8 mouse cellular contexts compared by ENCODE assay signal in genomic region chr11:76645955-76646354, GRCm38 (mm10). TPM values are rescaled to one million over a fixed set of nuclear protein-coding genes. Genes with fewer than 3 reads are reported as not detected.
A peak's percentile ranks its signal among the peaks of the same experiment; 100 is the strongest.
DNase-seq lines count a peak whose midpoint lies in the region; ATAC-seq lines count a peak whose summit lies in the region.

No protein-coding gene starts in this region.

- H3K4me3 ChIP-seq in hindbrain, embryonic 15.5 days, result peak overlapping the region; percentile 30

- H3K9me3 ChIP-seq in hindbrain, embryonic 15.5 days, result no peaks in the 10 kb centered on the region

- DNase-seq in Muller cell, postnatal 12 days (ENCODE audit: inconsistent ontology term), result peak; percentile 82
- DNase-seq in cerebellum, postnatal 25 days, result peak; percentile 98
- DNase-seq in frontal cortex, postnatal 36 days (ENCODE audit: low spot score in 2 of 2), result peak; percentile 94 to 96
- peak; percentile 87 for DNase-seq in left cerebral cortex, adult 11 months (ENCODE audit: low spot score)
- DNase-seq in lung, postnatal 36 days, result peak; percentile 94
- DNase-seq in retina, postnatal 1 day, result peak; percentile 92
- peak; percentile 94 for DNase-seq in thymus, postnatal 4 days

- no peaks in the 10 kb centered on the region for H3K27me3 ChIP-seq in hindbrain, embryonic 15.5 days

- H3K9ac ChIP-seq in hindbrain, embryonic 15.5 days, result 0 out of 2 replicates have a peak overlapping the region, but pooled peaks have one; percentile 35

- H3K27ac ChIP-seq in hindbrain, embryonic 15.5 days (replicated peaks), result peak overlapping the region; percentile 52

- peaks cover 35% of the 10 kb centered on the region for H3K4me1 ChIP-seq in hindbrain, embryonic 15.5 days (replicated peaks)

- under 1% methylated on average over 19 of the region's 19 CpGs for WGBS in hindbrain, embryonic 15.5 days

- H3K36me3 ChIP-seq in hindbrain, embryonic 15.5 days, result no peaks in the 10 kb centered on the region

- ATAC-seq in hindbrain, embryonic 15.5 days (ENCODE audit: low FRiP score, low read depth), result peak; percentile 74

- peak overlapping the region; percentile 56 for H3K4me2 ChIP-seq in hindbrain, embryonic 15.5 days

RNA-seq across cellular contexts. Expression of gene Abr, which starts 23.8 kb away (rescaled TPM):
- polyA plus RNA-seq in hindbrain, embryonic 15.5 days (2015; fragmentation: Nextera tagmentation; extraction: Ambion mirVana), result 99.9 and 113 TPM in 2 replicates

RNA-seq across cellular contexts. Expression of gene Bhlha9, which starts 26.3 kb away (rescaled TPM):
- polyA plus RNA-seq in hindbrain, embryonic 15.5 days (2015; fragmentation: Nextera tagmentation; extraction: Ambion mirVana), result 1.3 and 1.7 TPM in 2 replicates

RNA-seq across cellular contexts. Expression of gene Trarg1, which starts 33.7 kb away (rescaled TPM):
- polyA plus RNA-seq in hindbrain, embryonic 15.5 days (2015; fragmentation: Nextera tagmentation; extraction: Ambion mirVana), result 0.82 and 2.8 TPM in 2 replicates

Comparison
In these comparisons a context has a peak if more than half of its experiments do, and no peak if none do; other contexts are left out.
1. Peak in every context shown above with its lines: DNase-seq, ATAC-seq, H3K4me3 ChIP-seq and H3K27ac ChIP-seq.